Comparison of ENCODE assay signal across 8 mouse cellular contexts in the genomic region with DNA sequence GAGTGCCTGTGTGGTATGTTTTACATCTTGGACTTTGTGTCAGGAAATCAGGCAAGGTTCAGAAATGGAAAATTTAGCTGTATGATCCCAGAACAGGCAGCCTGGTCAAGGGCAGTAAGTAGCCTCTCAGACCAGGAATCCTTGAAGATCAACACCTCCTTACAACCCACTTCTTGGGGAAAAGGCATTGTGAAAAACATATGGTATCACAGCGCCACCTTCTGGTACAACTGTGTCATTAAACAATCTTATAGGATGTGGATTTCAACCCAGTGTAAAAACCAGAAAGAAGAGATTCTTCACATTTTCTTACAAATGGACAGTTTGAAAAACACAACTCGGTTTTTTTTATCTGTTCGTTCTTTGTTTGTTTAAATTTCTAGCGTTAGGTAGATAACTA.
A peak's percentile ranks its signal among the peaks of the same experiment; 100 is the strongest.
DNase-seq lines count a peak whose midpoint lies in the region; ATAC-seq and TF ChIP-seq lines count a peak whose summit lies in the region.

No protein-coding gene starts in this region.

- no peak for TF ChIP-seq POLR2A in cerebellum, adult 2 months (IDR thresholded peaks at IDR 0.05; ENCODE audit: borderline replicate concordance, insufficient read depth, low read length)

- no peaks in the 10 kb centered on the region for H3K27me3 ChIP-seq in cerebellum, adult 2 months (ENCODE audit: control insufficient read depth, insufficient read depth, low read length)
- no peaks in the 10 kb centered on the region for H3K27me3 ChIP-seq in intestine, embryonic 16.5 days (replicated peaks; ENCODE audit: control insufficient read depth, insufficient read depth, low read length)

- no peaks in the 10 kb centered on the region for H3K9me3 ChIP-seq in intestine, embryonic 16.5 days (ENCODE audit: control insufficient read depth, low read length)

- no peak overlapping the region for H3K4me2 ChIP-seq in intestine, embryonic 16.5 days (ENCODE audit: low read depth, low read length)

- H3K4me1 ChIP-seq in cerebellum, adult 2 months (ENCODE audit: control insufficient read depth, insufficient read depth, low read length): no peaks in the 10 kb centered on the region
- no peaks in the 10 kb centered on the region; the same call in 1 of the 2 replicates for H3K4me1 ChIP-seq in intestine, embryonic 16.5 days (ENCODE audit: control insufficient read depth, insufficient read depth, low read length)

- peak in 1 of 2 experiments; percentile 23 for DNase-seq in cerebellum, adult 2 months
- DNase-seq in cerebellum, adult 11-12 months: no peak
- peak; percentile 63 to 68 for DNase-seq in left cerebral cortex, postnatal 14 days (ENCODE audit: low spot score in 2 of 2)
- DNase-seq in left cerebral cortex, adult 8-10 months (ENCODE audit: low spot score in 2 of 2): no peak
- DNase-seq in adipocyte (ENCODE audit: low spot score): peak; percentile 75

- WGBS in cerebellum, adult 2 months: 3% methylated on average over 4 of the region's 4 CpGs
- WGBS in intestine, embryonic 16.5 days: 6% methylated on average over 4 of the region's 4 CpGs

- H3K4me3 ChIP-seq in cerebellum, adult 2 months (replicated peaks; ENCODE audit: insufficient read depth, low read depth, low read length): no peak overlapping the region
- H3K4me3 ChIP-seq in intestine, embryonic 16.5 days (ENCODE audit: low read length): no peak overlapping the region

- H3K27ac ChIP-seq in cerebellum, adult 2 months (ENCODE audit: insufficient read depth, low read length): no peak overlapping the region
- no peak overlapping the region for H3K27ac ChIP-seq in intestine, embryonic 16.5 days (ENCODE audit: low read length)

- no peak overlapping the region for H3K9ac ChIP-seq in intestine, embryonic 16.5 days (ENCODE audit: low read depth, low read length)

- ATAC-seq in granulocyte monocyte progenitor cell, adult 5-6 weeks (replicated peaks; ENCODE audit: poor library complexity, severe bottlenecking): peak; percentile 65; the same call in 1 of the 2 replicates
- peak; percentile 79 for ATAC-seq in megakaryocyte progenitor cell, adult 5-6 weeks (replicated peaks; ENCODE audit: poor library complexity)
- ATAC-seq in intestine, embryonic 16.5 days: no peak

- TF ChIP-seq CTCF in cerebellum, adult 2 months (IDR thresholded peaks at IDR 0.05; ENCODE audit: borderline replicate concordance, insufficient read depth, low read depth, low read length): peak; percentile 37; the same call in 1 of the 2 replicates

- intact Hi-C loops in left cerebral cortex, postnatal 14 days (cut with DNase I): loop anchor here (5.0 kb wide), 2 partner anchors 39 to 64 kb away; no protein-coding TSS in a partner anchor

- no peaks in the 10 kb centered on the region for H3K36me3 ChIP-seq in intestine, embryonic 16.5 days (ENCODE audit: control insufficient read depth, insufficient read depth, low read length)

Comparison
In these comparisons a context has a peak if more than half of its experiments do, and no peak if none do; other contexts are left out.
1. DNase-seq: peak in left cerebral cortex, postnatal 14 days (2 of 2) and adipocyte (single experiment); none in cerebellum, adult 11-12 months (single experiment) and left cerebral cortex, adult 8-10 months (0 of 2).